Mouse (Mus musculus): ENCODE results near the gene Specc1. TPM values are rescaled to one million over a fixed set of nuclear protein-coding genes. Genes with fewer than 3 reads are reported as not detected.
A peak's percentile ranks its signal among the peaks of the same experiment; 100 is the strongest.

Gene Specc1
- polyA plus RNA-seq, 1 experiment, result 79.7 TPM

DNA sequence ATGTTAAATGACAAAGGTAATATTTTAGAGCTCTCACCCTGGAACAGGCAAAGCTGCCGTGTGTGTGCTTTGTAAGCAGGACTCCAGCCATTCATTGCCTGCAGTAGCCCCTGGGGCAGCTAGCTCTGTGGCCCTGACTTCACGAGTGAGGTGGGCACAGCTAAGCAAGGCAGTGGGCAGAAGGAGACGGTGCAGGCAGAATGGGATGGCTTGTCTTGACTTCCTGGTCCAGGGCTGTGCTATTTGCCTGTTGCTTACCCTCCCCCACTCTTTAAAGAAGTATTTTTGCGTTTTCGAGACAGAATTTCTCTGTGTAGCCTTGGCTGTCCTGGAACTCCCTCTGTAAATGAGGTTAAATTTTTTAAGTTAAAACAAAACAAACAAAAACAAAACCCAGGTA lies 50.1 kb downstream of the Specc1 start:
- no peak for TF ChIP-seq CTCF (IDR thresholded peaks at IDR 0.05; ENCODE audit: borderline replicate concordance, insufficient read depth, low read depth, low read length)
- no peak for TF ChIP-seq POLR2A (IDR thresholded peaks at IDR 0.05; ENCODE audit: borderline replicate concordance, insufficient read depth, low read length)
- DNase-seq, result no peak
- WGBS, result 39% methylated on average over 5 of the region's 5 CpGs
- no peaks in the 10 kb centered on the region for H3K27me3 ChIP-seq (ENCODE audit: control insufficient read depth, insufficient read depth, low read length)
- H3K4me3 ChIP-seq (replicated peaks; ENCODE audit: insufficient read depth, low read depth, low read length), result no peak overlapping the region
- H3K27ac ChIP-seq (ENCODE audit: insufficient read depth, low read length), result peak overlapping the region; percentile 29; the same call in 1 of the 2 replicates
- peaks cover 51% of the 10 kb centered on the region for H3K4me1 ChIP-seq (ENCODE audit: control insufficient read depth, insufficient read depth, low read length)

DNA sequence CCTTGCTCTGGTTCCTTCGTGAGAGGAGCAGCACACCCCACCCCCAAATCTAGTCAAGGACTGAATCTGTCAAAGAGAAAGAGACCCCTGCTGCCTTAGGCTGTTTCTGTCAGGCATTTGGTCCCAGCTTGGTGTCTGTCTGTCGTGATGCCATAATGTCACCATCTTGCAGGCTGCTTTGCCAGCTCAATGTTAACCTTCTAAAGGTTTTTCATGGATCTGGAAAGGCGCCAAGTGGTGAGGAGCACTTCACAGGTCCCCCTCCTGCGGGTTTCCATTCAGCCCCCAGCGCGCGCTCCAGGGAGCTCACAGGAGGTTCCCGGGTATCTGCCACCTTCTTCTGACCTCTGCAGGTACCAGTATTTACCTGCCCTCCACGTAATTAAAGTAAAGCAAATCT lies 51.4 kb downstream of the Specc1 start:
- TF ChIP-seq POLR2A (IDR thresholded peaks at IDR 0.05; ENCODE audit: borderline replicate concordance, insufficient read depth, low read length), result no peak
- TF ChIP-seq CTCF (IDR thresholded peaks at IDR 0.05; ENCODE audit: borderline replicate concordance, insufficient read depth, low read depth, low read length), result no peak
- Histone ChIP-seq H3K4me1 (ENCODE audit: control insufficient read depth, insufficient read depth, low read length) (peaks cover 59% of the 10 kb centered on the region), H3K4me3 (replicated peaks; ENCODE audit: insufficient read depth, low read depth, low read length) (no peak overlapping the region), H3K27ac (ENCODE audit: insufficient read depth, low read length) (peak overlapping the region; percentile 27), H3K27me3 (ENCODE audit: control insufficient read depth, insufficient read depth, low read length) (no peaks in the 10 kb centered on the region)
- DNase-seq, result peak; percentile 37 to 54
- WGBS, result 24% methylated on average over 9 of the region's 9 CpGs

DNA sequence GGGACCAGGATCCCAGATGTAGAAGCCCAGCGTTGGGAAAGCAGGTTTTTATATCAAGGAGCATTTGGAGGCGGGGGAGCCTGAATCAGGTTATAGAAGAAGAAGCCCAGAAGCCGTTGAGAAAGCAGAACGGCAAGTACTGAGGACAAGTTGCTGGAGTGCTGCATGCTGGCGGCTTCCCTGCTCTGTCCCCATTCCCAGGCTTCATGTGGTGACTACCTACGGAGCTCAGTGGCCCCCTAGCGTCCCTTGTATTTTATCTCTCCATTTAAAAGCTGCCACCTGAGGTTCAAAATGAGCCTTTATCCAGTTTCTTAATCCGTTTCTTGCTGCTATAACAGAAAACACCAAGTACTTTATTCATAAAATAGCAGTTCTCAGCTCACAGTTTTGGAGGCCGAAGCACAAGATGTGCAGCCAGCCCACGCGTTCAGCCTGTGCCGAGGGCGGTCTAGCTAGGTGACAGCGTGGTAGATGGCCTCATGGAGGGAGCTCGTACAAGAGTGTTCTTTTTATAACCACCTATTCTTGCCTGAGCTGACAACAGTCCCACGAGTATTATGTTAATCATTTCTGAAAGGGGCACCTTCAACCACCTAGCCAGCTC lies 54.2 kb downstream of the Specc1 start:
- Histone ChIP-seq H3K27me3 (ENCODE audit: control insufficient read depth, insufficient read depth, low read length) (no peaks in the 10 kb centered on the region), H3K4me3 (replicated peaks; ENCODE audit: insufficient read depth, low read depth, low read length) (no peak overlapping the region), H3K4me1 (ENCODE audit: control insufficient read depth, insufficient read depth, low read length) (peaks cover 52% of the 10 kb centered on the region), H3K27ac (ENCODE audit: insufficient read depth, low read length) (peak overlapping the region; percentile 51)
- no peak for TF ChIP-seq POLR2A (IDR thresholded peaks at IDR 0.05; ENCODE audit: borderline replicate concordance, insufficient read depth, low read length)
- TF ChIP-seq CTCF (IDR thresholded peaks at IDR 0.05; ENCODE audit: borderline replicate concordance, insufficient read depth, low read depth, low read length), result no peak
- WGBS, result 28% methylated on average over 16 of the region's 16 CpGs
- peak; percentile 49 to 58 for DNase-seq

DNA sequence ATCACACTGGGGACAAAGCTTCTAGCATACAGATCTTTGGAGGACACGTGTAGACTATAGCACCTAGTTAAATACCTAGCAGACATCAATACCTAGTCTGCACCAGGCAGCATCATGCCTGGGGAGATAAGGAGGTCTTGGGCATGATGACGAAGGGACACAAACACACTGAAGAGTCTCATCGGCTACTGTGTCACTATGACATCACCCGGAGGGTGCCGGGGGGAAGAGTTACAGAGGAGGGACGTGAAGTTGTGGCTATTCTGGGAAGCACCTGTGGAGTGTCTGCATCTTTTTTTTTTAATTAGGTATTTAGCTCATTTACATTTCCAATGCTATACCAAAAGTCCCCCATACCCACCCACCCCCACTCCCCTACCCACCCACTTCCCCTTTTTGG lies 55.5 kb downstream of the Specc1 start:
- H3K4me1 ChIP-seq (ENCODE audit: control insufficient read depth, insufficient read depth, low read length), result peaks cover 58% of the 10 kb centered on the region
- 81% methylated on average over 6 of the region's 6 CpGs for WGBS
- H3K27me3 ChIP-seq (ENCODE audit: control insufficient read depth, insufficient read depth, low read length), result no peaks in the 10 kb centered on the region
- H3K27ac ChIP-seq (ENCODE audit: insufficient read depth, low read length), result peak overlapping the region; percentile 70; the same call in 1 of the 2 replicates
- no peak for TF ChIP-seq CTCF (IDR thresholded peaks at IDR 0.05; ENCODE audit: borderline replicate concordance, insufficient read depth, low read depth, low read length)
- no peak for TF ChIP-seq POLR2A (IDR thresholded peaks at IDR 0.05; ENCODE audit: borderline replicate concordance, insufficient read depth, low read length)
- no peak for DNase-seq
- no peak overlapping the region for H3K4me3 ChIP-seq (replicated peaks; ENCODE audit: insufficient read depth, low read depth, low read length)

DNA sequence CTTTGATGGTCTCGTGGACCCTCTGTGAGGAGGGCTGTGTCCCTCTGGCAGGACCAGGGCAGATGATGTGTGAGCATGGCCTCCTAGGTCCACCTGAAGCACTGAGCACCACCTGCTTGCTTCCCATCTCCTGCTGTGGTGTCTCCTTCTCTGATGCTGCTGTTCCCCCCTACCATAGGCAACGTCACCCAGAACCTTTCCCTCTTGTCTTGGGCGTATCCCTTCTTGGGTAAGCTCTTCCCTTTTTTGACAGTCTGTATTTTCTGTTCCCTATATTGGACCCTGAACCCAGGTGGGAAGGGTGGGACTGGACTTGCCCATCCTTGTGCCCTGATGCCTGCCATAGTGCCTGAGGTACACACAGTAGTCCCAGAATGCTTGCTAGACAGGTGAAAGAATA lies 56.9 kb downstream of the Specc1 start:
- TF ChIP-seq POLR2A (IDR thresholded peaks at IDR 0.05; ENCODE audit: borderline replicate concordance, insufficient read depth, low read length) (no peak), CTCF (IDR thresholded peaks at IDR 0.05; ENCODE audit: borderline replicate concordance, insufficient read depth, low read depth, low read length) (no peak)
- Histone ChIP-seq H3K27me3 (ENCODE audit: control insufficient read depth, insufficient read depth, low read length) (no peaks in the 10 kb centered on the region), H3K4me3 (replicated peaks; ENCODE audit: insufficient read depth, low read depth, low read length) (no peak overlapping the region), H3K4me1 (ENCODE audit: control insufficient read depth, insufficient read depth, low read length) (peaks cover 59% of the 10 kb centered on the region), H3K27ac (ENCODE audit: insufficient read depth, low read length) (no peak overlapping the region)
- 74% methylated on average over 3 of the region's 3 CpGs for WGBS
- no peak for DNase-seq

DNA sequence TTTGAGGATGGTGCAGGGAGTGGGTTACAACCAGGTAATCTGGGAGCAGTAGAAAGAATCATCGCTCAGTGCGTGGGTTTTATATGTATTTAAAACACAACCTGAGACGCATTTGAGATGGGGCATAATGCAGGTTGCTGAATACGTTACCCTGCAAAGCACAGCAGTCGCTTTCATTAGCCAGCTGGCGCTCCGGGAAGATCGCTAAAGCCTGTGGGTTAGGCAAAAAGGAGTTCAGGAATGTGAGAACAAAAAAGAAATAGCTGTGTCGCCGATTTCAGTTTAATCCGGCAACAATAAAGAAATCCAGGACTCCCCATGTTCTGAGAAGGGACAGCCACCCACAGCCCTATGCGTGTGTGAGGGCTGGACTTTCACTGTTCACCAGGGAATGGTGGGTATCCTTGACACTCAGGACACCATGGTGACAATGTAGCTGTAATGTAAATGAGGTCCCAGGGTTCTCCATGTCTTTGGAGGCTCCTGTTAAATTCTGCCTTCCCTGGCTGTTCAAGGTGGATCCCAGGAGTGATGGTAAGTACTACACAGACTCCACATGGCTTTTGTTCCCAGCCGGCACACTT lies 58.6 kb downstream of the Specc1 start:
- 14% methylated on average over 13 of the region's 13 CpGs for WGBS
- Histone ChIP-seq H3K27me3 (ENCODE audit: control insufficient read depth, insufficient read depth, low read length) (no peaks in the 10 kb centered on the region), H3K4me1 (ENCODE audit: control insufficient read depth, insufficient read depth, low read length) (peaks cover 63% of the 10 kb centered on the region), H3K27ac (ENCODE audit: insufficient read depth, low read length) (peak overlapping the region; percentile 81), H3K4me3 (replicated peaks; ENCODE audit: insufficient read depth, low read depth, low read length) (peak overlapping the region; percentile 22)
- peak; percentile 47 to 49 for DNase-seq
- TF ChIP-seq CTCF (IDR thresholded peaks at IDR 0.05; ENCODE audit: borderline replicate concordance, insufficient read depth, low read depth, low read length), result no peak
- no peak for TF ChIP-seq POLR2A (IDR thresholded peaks at IDR 0.05; ENCODE audit: borderline replicate concordance, insufficient read depth, low read length)

DNA sequence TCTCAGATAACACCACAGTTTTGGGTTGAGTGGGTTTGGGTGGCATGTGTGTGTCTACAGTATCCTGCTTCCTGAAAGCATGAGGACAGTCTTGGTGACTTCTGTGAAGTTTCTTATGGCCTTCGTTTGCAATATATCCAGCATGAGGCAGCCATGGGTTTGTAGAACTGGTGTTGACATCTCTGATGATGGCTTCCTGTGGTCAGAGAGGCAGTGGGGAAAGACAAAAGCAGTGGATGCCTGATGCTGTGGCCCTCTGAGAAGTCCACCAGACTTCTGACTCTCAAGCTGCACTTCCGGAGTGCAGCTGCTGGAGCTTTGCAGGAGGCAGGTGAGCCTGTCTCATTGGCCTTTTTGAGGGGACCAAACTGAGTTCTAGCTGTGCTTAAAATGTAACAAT lies 60.4 kb downstream of the Specc1 start:
- Histone ChIP-seq H3K27me3 (ENCODE audit: control insufficient read depth, insufficient read depth, low read length) (no peaks in the 10 kb centered on the region), H3K4me3 (replicated peaks; ENCODE audit: insufficient read depth, low read depth, low read length) (no peak overlapping the region), H3K4me1 (ENCODE audit: control insufficient read depth, insufficient read depth, low read length) (peaks cover 67% of the 10 kb centered on the region), H3K27ac (ENCODE audit: insufficient read depth, low read length) (peak overlapping the region; percentile 85)
- no peak for DNase-seq
- no peak for TF ChIP-seq CTCF (IDR thresholded peaks at IDR 0.05; ENCODE audit: borderline replicate concordance, insufficient read depth, low read depth, low read length)
- no peak for TF ChIP-seq POLR2A (IDR thresholded peaks at IDR 0.05; ENCODE audit: borderline replicate concordance, insufficient read depth, low read length)
- 60% methylated on average over 2 of the region's 2 CpGs for WGBS
